Mouse (Mus musculus) forebrain, postnatal 0 days (tissue): Measurements from ENCODE around the gene Guca1a. TPM values are rescaled to one million over a fixed set of nuclear protein-coding genes. Genes with fewer than 3 reads are reported as not detected.
"Not testable (repeated sequence)": the region's sequence is repeated elsewhere in the genome, so short reads cannot be mapped to it uniquely, and the experiment has no call there.

Experiments used
- ATAC-seq: fragments of 200-750 bp; cut with Nextera tagmentation; 2 replicates; pipeline ENCODE4 v1.8.0; 2017; ENCODE audit warnings: mild to moderate bottlenecking, moderate library complexity
- DNase-seq: peaks from one replicate; pipeline ENCODE4 v3.0.0-alpha.2; 2015
- H3K27ac ChIP-seq: fragments of 300-500 bp; sonication (generic); 2 replicates; pipeline ENCODE4 v1.5.1; 2014; ENCODE audit warnings: low read depth, mild to moderate bottlenecking, antibody characterized with exemption, low read length, moderate library complexity, mixed read lengths
- H3K27me3 ChIP-seq: fragments of 300-500 bp; sonication (generic); 2 replicates; pipeline ENCODE4 v1.6.1; 2014; ENCODE audit warnings: mild to moderate bottlenecking, low read length, mixed read lengths; ENCODE audit not compliant: insufficient read depth
- H3K36me3 ChIP-seq: fragments of 300-500 bp; sonication (generic); 2 replicates; pipeline ENCODE4 v1.6.1; 2014; ENCODE audit warnings: mild to moderate bottlenecking, moderate library complexity; ENCODE audit not compliant: insufficient read depth
- H3K4me1 ChIP-seq: fragments of 300-500 bp; sonication (generic); 2 replicates; pipeline ENCODE4 v1.6.1; 2014; ENCODE audit warnings: antibody characterized with exemption; ENCODE audit not compliant: insufficient read depth
- H3K4me2 ChIP-seq: fragments of 300-500 bp; sonication (generic); 2 replicates; pipeline ENCODE4 v1.6.1; 2014; ENCODE audit warnings: low read depth, mild to moderate bottlenecking, moderate library complexity
- H3K4me3 ChIP-seq: fragments of 300-500 bp; sonication (generic); 2 replicates; pipeline ENCODE4 v1.5.1; 2014; ENCODE audit warnings: low read depth, low read length, mixed read lengths
- H3K9ac ChIP-seq: fragments of 300-500 bp; sonication (generic); 2 replicates; pipeline ENCODE4 v1.6.1; 2014; ENCODE audit warnings: mild to moderate bottlenecking
- H3K9me3 ChIP-seq: fragments of 300-500 bp; sonication (generic); 2 replicates; pipeline ENCODE4 v1.6.1; 2016; ENCODE audit warnings: low read length
- CTCF ChIP-seq: sonication (generic); IDR thresholded peaks from 2 replicates; pipeline ENCODE4 v1.5.1; 2016; ENCODE audit warnings: antibody characterized with exemption, control low read depth, low read depth
- WGBS: fragments of 180-500 bp; shearing (Covaris S2); extraction: QIAGEN DNeasy Blood & Tissue Kit; methylation state at CpG from one replicate; pipeline ENCODE4 v1.1.7; 2014; 5-methylcytosine and 5-hydroxymethylcytosine counted together
- polyA plus RNA-seq: library from polyadenylated mRNA; unstranded; fragments of >200 nt; fragmentation: Nextera tagmentation; extraction: Ambion mirVana; gene quantifications from 2 replicates; pipeline ENCODE4 v1.2.1, GENCODE M21; 2015
- total RNA-seq: library from RNA; depleted of rRNA; stranded (reverse); fragments of >200 nt; gene quantifications from 2 replicates; pipeline ENCODE4 v1.2.3, GENCODE M21; 2014

Gene Guca1a
- total and polyA plus RNA-seq, 2 experiments from 2014 or later, result 0.59 TPM; not detected in 1

GRCm38 (mm10) chr17:47436156-47436906 is 35.9 kb upstream of the Guca1a start, which contains the start of gene AI661453:
AI661453 (plus strand) TSS chr17:47436615.
- Histone ChIP-seq H3K4me1 (no peaks in the 10 kb centered on the region), H3K9ac (peak within 1 kb of the TSS; percentile 22; the same call in 1 of the 2 replicates), H3K9me3 (no peaks in the 10 kb centered on the region), H3K27ac (no peak within 1 kb of the TSS), H3K27me3 (peaks cover 22% of the 10 kb centered on the region), H3K4me3 (peak within 1 kb of the TSS; percentile 37), H3K4me2 (peak within 1 kb of the TSS; percentile 71), H3K36me3 (no peaks in the 10 kb centered on the region)
- ATAC-seq, result no peak
- TF ChIP-seq CTCF, result no peak
- WGBS, result 1% methylated on average over 44 of the region's 45 CpGs
- no peak for DNase-seq

DNA sequence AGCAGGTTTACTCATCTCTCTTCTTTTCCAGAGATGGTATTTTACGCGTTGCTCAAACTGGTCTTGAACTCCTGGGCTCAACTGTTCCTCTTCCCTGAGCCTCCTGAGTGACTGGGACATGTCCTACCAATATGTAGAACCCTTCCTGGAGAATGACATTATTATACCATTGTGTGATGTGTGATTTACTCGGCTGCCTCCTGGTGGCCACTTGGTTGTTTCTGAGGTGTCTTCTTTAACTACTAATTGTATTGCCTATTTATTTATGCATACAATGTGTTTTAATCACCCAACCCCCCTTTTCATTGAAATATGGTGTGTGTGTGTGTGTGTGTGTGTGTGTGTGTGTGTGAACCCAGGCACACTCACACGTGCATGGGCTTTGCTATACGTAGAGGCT is 30.4 kb upstream of the Guca1a start:
- WGBS, result 74% methylated on average over 5 of the region's 5 CpGs
- Histone ChIP-seq H3K9ac (no peak overlapping the region), H3K4me1 (no peaks in the 10 kb centered on the region), H3K27me3 (peaks cover 1% of the 10 kb centered on the region; the same call in 1 of the 2 replicates), H3K27ac (no peak overlapping the region), H3K4me3 (no peak overlapping the region), H3K9me3 (no peaks in the 10 kb centered on the region), H3K4me2 (no peak overlapping the region), H3K36me3 (no peaks in the 10 kb centered on the region)
- peak; percentile 39 for TF ChIP-seq CTCF
- DNase-seq (no peak), ATAC-seq (no peak)

- TF ChIP-seq CTCF, result peak; percentile 54
- Histone ChIP-seq H3K27me3 (no peaks in the 10 kb centered on the region; the same call in 1 of the 2 replicates), H3K4me2 (no peak overlapping the region), H3K9me3 (no peaks in the 10 kb centered on the region), H3K4me3 (no peak overlapping the region), H3K27ac (no peak overlapping the region), H3K4me1 (no peaks in the 10 kb centered on the region), H3K9ac (no peak overlapping the region), H3K36me3 (no peaks in the 10 kb centered on the region)
- 4% methylated on average over 8 of the region's 8 CpGs for WGBS
- ATAC-seq (peak; percentile 66), DNase-seq (peak; percentile 19)
Observed at GRCm38 (mm10) chr17:47428831-47429304, 28.5 kb upstream of the Guca1a start.

GRCm38 (mm10) chr17:47427316-47427715 is 26.9 kb upstream of the Guca1a start:
- DNase-seq (no peak), ATAC-seq (no peak)
- Histone ChIP-seq H3K9ac (no peak overlapping the region), H3K36me3 (no peaks in the 10 kb centered on the region), H3K27me3 (no peaks in the 10 kb centered on the region; the same call in 1 of the 2 replicates), H3K4me3 (no peak overlapping the region), H3K27ac (no peak overlapping the region), H3K4me2 (no peak overlapping the region), H3K9me3 (no peaks in the 10 kb centered on the region), H3K4me1 (no peaks in the 10 kb centered on the region)
- TF ChIP-seq CTCF, result peak; percentile 26; the same call in 1 of the 2 replicates
- 78% methylated on average over 6 of the region's 6 CpGs for WGBS

- no peak overlapping the region for H3K27ac ChIP-seq
- no peak overlapping the region for H3K4me2 ChIP-seq
- WGBS, result 64% methylated on average over 6 of the region's 6 CpGs
- TF ChIP-seq CTCF, result no peak
- no peaks in the 10 kb centered on the region for H3K36me3 ChIP-seq
- ATAC-seq (no peak), DNase-seq (no peak)
- H3K9me3 ChIP-seq, result no peaks in the 10 kb centered on the region
- H3K27me3 ChIP-seq, result no peaks in the 10 kb centered on the region
- H3K4me1 ChIP-seq, result no peaks in the 10 kb centered on the region
- H3K9ac ChIP-seq, result no peak overlapping the region
- H3K4me3 ChIP-seq, result no peak overlapping the region
Observed at GRCm38 (mm10) chr17:47424186-47424585, 23.8 kb upstream of the Guca1a start.

DNA sequence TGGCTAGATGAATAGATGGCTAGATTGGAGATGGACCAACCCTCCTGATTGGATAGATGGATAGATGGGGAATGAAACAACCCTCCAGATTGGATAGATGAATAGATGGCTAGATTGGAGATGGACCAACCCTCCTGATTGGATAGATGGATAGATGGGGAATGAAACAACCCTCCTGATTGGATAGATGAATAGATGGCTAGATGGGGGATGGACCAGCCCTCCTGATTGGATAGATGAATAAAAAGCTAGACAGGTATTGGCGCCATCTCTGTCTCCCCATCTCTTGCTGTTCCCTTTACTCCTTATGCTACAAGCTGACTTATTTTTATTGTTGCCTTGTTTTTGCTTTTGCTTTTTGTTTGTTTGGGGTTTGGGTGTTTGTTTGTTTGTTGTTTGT is 22.2 kb upstream of the Guca1a start:
- H3K27me3 ChIP-seq, H3K36me3 ChIP-seq, ATAC-seq, DNase-seq, H3K4me2 ChIP-seq, H3K9ac ChIP-seq, H3K27ac ChIP-seq, H3K9me3 ChIP-seq, H3K4me1 ChIP-seq, H3K4me3 ChIP-seq: not testable (repeated sequence)
- 93% methylated on average over 1 of the region's 1 CpGs for WGBS

GRCm38 (mm10) chr17:47421566-47421965 is 21.2 kb upstream of the Guca1a start:
- Histone ChIP-seq H3K4me1 (no peaks in the 10 kb centered on the region), H3K9ac (no peak overlapping the region), H3K9me3 (no peaks in the 10 kb centered on the region), H3K27me3 (no peaks in the 10 kb centered on the region), H3K4me2 (no peak overlapping the region), H3K27ac (no peak overlapping the region), H3K4me3 (no peak overlapping the region), H3K36me3 (no peaks in the 10 kb centered on the region)
- TF ChIP-seq CTCF, result no peak
- no peak for ATAC-seq
- no peak for DNase-seq
- 89% methylated on average over 3 of the region's 3 CpGs for WGBS
